In the genomic region with DNA sequence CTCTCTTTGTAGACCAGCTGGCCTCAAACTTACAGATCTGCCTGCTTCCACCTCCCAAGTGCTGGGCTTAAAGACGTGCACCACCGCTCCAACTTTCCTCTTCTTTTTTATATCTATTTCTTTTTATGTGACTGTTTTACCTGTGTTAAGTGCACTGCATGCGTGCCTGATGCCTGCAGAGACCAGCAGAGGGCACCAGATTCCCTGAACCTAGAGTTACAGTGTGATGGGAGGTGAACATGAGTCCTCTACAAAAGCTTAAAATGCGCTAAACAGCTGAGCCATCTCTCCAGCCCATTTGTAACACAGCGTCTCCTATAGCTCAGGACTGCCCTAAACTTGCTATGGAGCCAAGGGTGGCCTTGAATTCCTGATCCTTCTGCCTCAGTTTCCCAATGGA, we compare ENCODE assay signal across 9 mouse cellular contexts. TPM values are rescaled to one million over a fixed set of nuclear protein-coding genes. Genes with fewer than 3 reads are reported as not detected.
DNase-seq lines count a peak whose midpoint lies in the region; ATAC-seq lines count a peak whose summit lies in the region.
"Had no signal": no experiment of that assay in that cellular context is flagged by ENCODE, and none has a peak within 500 bp of the region (broad histone marks: within the 10 kb centered on the region; RNA-seq: fewer than 3 reads in every experiment).

No protein-coding gene starts in this region.

- no peak overlapping the region for H3K9ac ChIP-seq in liver, embryonic 12.5 days
- H3K9ac ChIP-seq in neural tube, embryonic 15.5 days (replicated peaks) = no peak overlapping the region
- H3K9ac ChIP-seq: hindbrain, embryonic 15.5 days had no signal

- intact Hi-C loops in gastrocnemius, postnatal 14 days (cut with DNase I; ENCODE audit: low total_unique reads) = no loop called here

- H3K4me1 ChIP-seq in liver, embryonic 12.5 days = peaks cover 13% of the 10 kb centered on the region
- H3K4me1 ChIP-seq in neural tube, embryonic 15.5 days = no peaks in the 10 kb centered on the region
- H3K4me1 ChIP-seq: hindbrain, embryonic 15.5 days had no signal

- H3K27ac ChIP-seq in liver, embryonic 12.5 days = no peak overlapping the region
- H3K27ac ChIP-seq in neural tube, embryonic 15.5 days (replicated peaks) = no peak overlapping the region
- H3K27ac ChIP-seq: hindbrain, embryonic 15.5 days had no signal

- no peak overlapping the region for H3K4me3 ChIP-seq in liver, embryonic 12.5 days
- no peak overlapping the region for H3K4me3 ChIP-seq in neural tube, embryonic 15.5 days (replicated peaks)
- H3K4me3 ChIP-seq: hindbrain, embryonic 15.5 days had no signal

- WGBS in liver, embryonic 12.5 days (ENCODE audit: insufficient replicate concordance) = 39% methylated on average over 5 of the region's 5 CpGs
- 57% methylated on average over 5 of the region's 5 CpGs for WGBS in neural tube, embryonic 15.5 days

- no peaks in the 10 kb centered on the region for H3K9me3 ChIP-seq in liver, embryonic 12.5 days (replicated peaks)
- H3K9me3 ChIP-seq in neural tube, embryonic 15.5 days (replicated peaks) = no peaks in the 10 kb centered on the region
- H3K9me3 ChIP-seq: hindbrain, embryonic 15.5 days had no signal

- ATAC-seq in liver, embryonic 12.5 days = 0 out of 2 replicates have a peak, but pooled peaks have one; percentile 50
- ATAC-seq in neural tube, embryonic 15.5 days (ENCODE audit: low FRiP score) = no peak

- no peak overlapping the region for H3K4me2 ChIP-seq in liver, embryonic 12.5 days
- no peak overlapping the region for H3K4me2 ChIP-seq in neural tube, embryonic 15.5 days
- H3K4me2 ChIP-seq: hindbrain, embryonic 15.5 days had no signal

- peak; percentile 53 to 59 for DNase-seq in cerebellum, postnatal 10 days
- no peak for DNase-seq in cerebellum, adult 8-10 months
- peak; percentile 54 for DNase-seq in 3T3-L1 (ENCODE audit: low read depth, low spot score)
- DNase-seq in adrenal gland, postnatal 14 days = peak; percentile 34
- DNase-seq in thymus, postnatal 10 days (ENCODE audit: low spot score in 2 of 2) = peak; percentile 21 to 34
- no peak for DNase-seq in gastrocnemius, postnatal 14 days

- H3K27me3 ChIP-seq in liver, embryonic 12.5 days (replicated peaks) = peaks cover 64% of the 10 kb centered on the region
- H3K27me3 ChIP-seq in neural tube, embryonic 15.5 days (replicated peaks) = peaks cover 23% of the 10 kb centered on the region

- H3K36me3 ChIP-seq in liver, embryonic 12.5 days = no peaks in the 10 kb centered on the region
- peaks cover 33% of the 10 kb centered on the region for H3K36me3 ChIP-seq in neural tube, embryonic 15.5 days

RNA-seq across cellular contexts. Expression of gene Sptbn4, which starts 9.9 kb away (rescaled TPM):
- total RNA-seq in adrenal gland, postnatal 14 days (2021) = 0.74 and 1.5 TPM in 2 replicates
- polyA plus RNA-seq in liver, embryonic 12.5 days (2016; fragmentation: Nextera tagmentation; extraction: Ambion mirVana) = 0.11 and 0.12 TPM in 2 replicates
- 3.7 TPM in 2 replicates for polyA plus RNA-seq in neural tube, embryonic 15.5 days (2015; fragmentation: Nextera tagmentation; extraction: Ambion mirVana)
- under 1 TPM; 0.04 to 0.06 TPM for total RNA-seq in gastrocnemius, postnatal 14 days (2021)

RNA-seq across cellular contexts. Expression of gene Blvrb, which starts 10.2 kb away (rescaled TPM):
- total RNA-seq in adrenal gland, postnatal 14 days (2021) = 72.6 and 76.9 TPM in 2 replicates
- 895 and 897 TPM in 2 replicates for polyA plus RNA-seq in liver, embryonic 12.5 days (2016; fragmentation: Nextera tagmentation; extraction: Ambion mirVana)
- 24.5 and 26.1 TPM in 2 replicates for polyA plus RNA-seq in neural tube, embryonic 15.5 days (2015; fragmentation: Nextera tagmentation; extraction: Ambion mirVana)
- total RNA-seq in gastrocnemius, postnatal 14 days (2021) = 10 to 100 TPM; 11.8 to 15.9 TPM

RNA-seq across cellular contexts. Expression of gene Sertad3, which starts 36.0 kb away (rescaled TPM):
- total RNA-seq in adrenal gland, postnatal 14 days (2021) = 12.9 and 15.7 TPM in 2 replicates
- polyA plus RNA-seq in liver, embryonic 12.5 days (2016; fragmentation: Nextera tagmentation; extraction: Ambion mirVana) = 24.6 and 26.3 TPM in 2 replicates
- polyA plus RNA-seq in neural tube, embryonic 15.5 days (2015; fragmentation: Nextera tagmentation; extraction: Ambion mirVana) = 8.8 and 11.0 TPM in 2 replicates
- total RNA-seq in gastrocnemius, postnatal 14 days (2021) = 10 to 100 TPM in 1 of 2 experiments, 1 to 10 TPM in 1; 9.0 to 10.0 TPM

RNA-seq across cellular contexts. Expression of gene Sertad1, which starts 49.2 kb away (rescaled TPM):
- total RNA-seq in adrenal gland, postnatal 14 days (2021) = 24.5 and 26.3 TPM in 2 replicates
- polyA plus RNA-seq in liver, embryonic 12.5 days (2016; fragmentation: Nextera tagmentation; extraction: Ambion mirVana) = 19.5 and 20.9 TPM in 2 replicates
- 11.6 and 15.8 TPM in 2 replicates for polyA plus RNA-seq in neural tube, embryonic 15.5 days (2015; fragmentation: Nextera tagmentation; extraction: Ambion mirVana)
- 10 to 100 TPM in 1 of 2 experiments, 1 to 10 TPM in 1; 8.7 to 10.1 TPM for total RNA-seq in gastrocnemius, postnatal 14 days (2021)

Comparison
In these comparisons a context has a peak if more than half of its experiments do, and no peak if none do; other contexts are left out.
1. DNase-seq: peak in cerebellum, postnatal 10 days (2 of 2), 3T3-L1 (single experiment), adrenal gland, postnatal 14 days (single experiment) and thymus, postnatal 10 days (2 of 2); none in cerebellum, adult 8-10 months (single experiment) and gastrocnemius, postnatal 14 days (single experiment).